Mouse (Mus musculus): Measurements from ENCODE around the gene Gm20388. TPM values are rescaled to one million over a fixed set of nuclear protein-coding genes. Genes with fewer than 3 reads are reported as not detected.
A peak's percentile ranks its signal among the peaks of the same experiment; 100 is the strongest.

The Gm20388 gene
- polyA plus RNA-seq, 1 experiment from 2014 or later, result not detected

- no peak overlapping the region for H3K27ac ChIP-seq
- H3K4me3 ChIP-seq, result no peak overlapping the region
- H3K4me1 ChIP-seq (replicated peaks), result no peaks in the 10 kb centered on the region
- H3K9ac ChIP-seq, result no peak overlapping the region
- no peak overlapping the region for H3K4me2 ChIP-seq
- ATAC-seq (replicated peaks; ENCODE audit: insufficient number of reproducible peaks, insufficient read depth, low FRiP score, low read depth), result no peak
- H3K36me3 ChIP-seq, result peaks cover 47% of the 10 kb centered on the region
- WGBS, result 88% methylated on average over 5 of the region's 5 CpGs
- no peaks in the 10 kb centered on the region for H3K27me3 ChIP-seq
- H3K9me3 ChIP-seq (replicated peaks), result no peaks in the 10 kb centered on the region
Observed at GRCm38 (mm10) chr8:124044421-124044820, 4133.8 kb downstream of the Gm20388 start.

GRCm38 (mm10) chr8:124044931-124045330 is 4134.3 kb downstream of the Gm20388 start:
- H3K27me3 ChIP-seq, result no peaks in the 10 kb centered on the region
- WGBS, result 92% methylated on average over 12 of the region's 12 CpGs
- peaks cover 47% of the 10 kb centered on the region for H3K36me3 ChIP-seq

GRCm38 (mm10) chr8:124045856-124046255 is 4135.2 kb downstream of the Gm20388 start:
- no peaks in the 10 kb centered on the region for H3K9me3 ChIP-seq (replicated peaks)
- no peaks in the 10 kb centered on the region for H3K4me1 ChIP-seq (replicated peaks)
- no peak overlapping the region for H3K27ac ChIP-seq
- no peak for ATAC-seq (replicated peaks; ENCODE audit: insufficient number of reproducible peaks, insufficient read depth, low FRiP score, low read depth)
- no peaks in the 10 kb centered on the region for H3K27me3 ChIP-seq
- WGBS, result 82% methylated on average over 8 of the region's 8 CpGs
- H3K4me2 ChIP-seq, result no peak overlapping the region
- no peak overlapping the region for H3K9ac ChIP-seq
- H3K36me3 ChIP-seq, result peaks cover 43% of the 10 kb centered on the region
- H3K4me3 ChIP-seq, result no peak overlapping the region

More at GRCm38 (mm10) chr8:124044931-124045330, 4134.3 kb downstream of the Gm20388 start:
- Histone ChIP-seq H3K27ac (no peak overlapping the region), H3K4me1 (replicated peaks) (no peaks in the 10 kb centered on the region), H3K4me2 (no peak overlapping the region), H3K9ac (no peak overlapping the region), H3K9me3 (replicated peaks) (no peaks in the 10 kb centered on the region), H3K4me3 (no peak overlapping the region)
- no peak for ATAC-seq (replicated peaks; ENCODE audit: insufficient number of reproducible peaks, insufficient read depth, low FRiP score, low read depth)

- Histone ChIP-seq H3K9ac (no peak overlapping the region), H3K27me3 (peaks cover 9% of the 10 kb centered on the region), H3K4me3 (no peak overlapping the region), H3K9me3 (replicated peaks) (no peaks in the 10 kb centered on the region), H3K36me3 (peaks cover 7% of the 10 kb centered on the region), H3K4me1 (replicated peaks) (no peaks in the 10 kb centered on the region), H3K4me2 (no peak overlapping the region), H3K27ac (no peak overlapping the region)
- ATAC-seq (replicated peaks; ENCODE audit: insufficient number of reproducible peaks, insufficient read depth, low FRiP score, low read depth), result no peak
- 22% methylated on average over 3 of the region's 3 CpGs for WGBS
Observed at GRCm38 (mm10) chr8:124052110-124052509, 4141.5 kb downstream of the Gm20388 start.

- Histone ChIP-seq H3K27ac (no peak overlapping the region), H3K4me1 (replicated peaks) (no peaks in the 10 kb centered on the region), H3K36me3 (peaks cover 4% of the 10 kb centered on the region), H3K27me3 (peaks cover 13% of the 10 kb centered on the region), H3K9ac (no peak overlapping the region), H3K4me3 (no peak overlapping the region), H3K4me2 (no peak overlapping the region), H3K9me3 (replicated peaks) (no peaks in the 10 kb centered on the region)
- ATAC-seq (replicated peaks; ENCODE audit: insufficient number of reproducible peaks, insufficient read depth, low FRiP score, low read depth), result no peak
- WGBS, result 53% methylated on average over 4 of the region's 4 CpGs
Observed at GRCm38 (mm10) chr8:124052568-124052967, 4141.9 kb downstream of the Gm20388 start.

GRCm38 (mm10) chr8:124056832-124057655 is 4146.4 kb downstream of the Gm20388 start:
- H3K4me3 ChIP-seq, result no peak overlapping the region
- no peaks in the 10 kb centered on the region for H3K36me3 ChIP-seq
- H3K4me2 ChIP-seq, result no peak overlapping the region
- 78% methylated on average over 11 of the region's 11 CpGs for WGBS
- H3K27me3 ChIP-seq, result peaks cover 13% of the 10 kb centered on the region
- H3K27ac ChIP-seq, result no peak overlapping the region
- H3K9ac ChIP-seq, result no peak overlapping the region
- no peak for ATAC-seq (replicated peaks; ENCODE audit: insufficient number of reproducible peaks, insufficient read depth, low FRiP score, low read depth)
- no peaks in the 10 kb centered on the region for H3K4me1 ChIP-seq (replicated peaks)
- H3K9me3 ChIP-seq (replicated peaks), result no peaks in the 10 kb centered on the region

- no peaks in the 10 kb centered on the region for H3K9me3 ChIP-seq (replicated peaks)
- no peak overlapping the region for H3K9ac ChIP-seq
- peaks cover 18% of the 10 kb centered on the region for H3K4me1 ChIP-seq (replicated peaks)
- H3K4me3 ChIP-seq, result no peak overlapping the region
- H3K4me2 ChIP-seq, result no peak overlapping the region
- ATAC-seq (replicated peaks; ENCODE audit: insufficient number of reproducible peaks, insufficient read depth, low FRiP score, low read depth), result peak; percentile 50; the same call in 1 of the 2 replicates
- 46% methylated on average over 4 of the region's 4 CpGs for WGBS
- H3K27ac ChIP-seq, result peak overlapping the region; percentile 38; the same call in 1 of the 2 replicates
- H3K36me3 ChIP-seq, result no peaks in the 10 kb centered on the region
- no peaks in the 10 kb centered on the region for H3K27me3 ChIP-seq
Observed at GRCm38 (mm10) chr8:124066325-124067058, 4155.9 kb downstream of the Gm20388 start.

GRCm38 (mm10) chr8:124067059-124067750 is 4156.6 kb downstream of the Gm20388 start:
- no peak for ATAC-seq (replicated peaks; ENCODE audit: insufficient number of reproducible peaks, insufficient read depth, low FRiP score, low read depth)
- no peak overlapping the region for H3K4me3 ChIP-seq
- H3K4me2 ChIP-seq, result no peak overlapping the region
- H3K4me1 ChIP-seq (replicated peaks), result peaks cover 18% of the 10 kb centered on the region
- no peaks in the 10 kb centered on the region for H3K36me3 ChIP-seq
- H3K27ac ChIP-seq, result peak overlapping the region; percentile 38; the same call in 1 of the 2 replicates
- peaks cover 6% of the 10 kb centered on the region; the same call in 1 of the 2 replicates for H3K27me3 ChIP-seq
- no peaks in the 10 kb centered on the region for H3K9me3 ChIP-seq (replicated peaks)
- WGBS, result 57% methylated on average over 4 of the region's 4 CpGs
- no peak overlapping the region for H3K9ac ChIP-seq

GRCm38 (mm10) chr8:124070363-124071324 is 4160.0 kb downstream of the Gm20388 start:
- no peak overlapping the region for H3K4me2 ChIP-seq
- 0 out of 2 replicates have a peak, but pooled peaks have one; percentile 14 for ATAC-seq (replicated peaks; ENCODE audit: insufficient number of reproducible peaks, insufficient read depth, low FRiP score, low read depth)
- peaks cover 18% of the 10 kb centered on the region for H3K4me1 ChIP-seq (replicated peaks)
- peaks cover 6% of the 10 kb centered on the region; the same call in 1 of the 2 replicates for H3K27me3 ChIP-seq
- no peak overlapping the region for H3K9ac ChIP-seq
- H3K4me3 ChIP-seq, result no peak overlapping the region
- no peaks in the 10 kb centered on the region for H3K9me3 ChIP-seq (replicated peaks)
- H3K27ac ChIP-seq, result 0 out of 2 replicates have a peak overlapping the region, but pooled peaks have one; percentile 9
- H3K36me3 ChIP-seq, result no peaks in the 10 kb centered on the region
- WGBS, result 32% methylated on average over 18 of the region's 18 CpGs

GRCm38 (mm10) chr8:124075977-124076376 is 4165.3 kb downstream of the Gm20388 start:
- Histone ChIP-seq H3K27ac (no peak overlapping the region; the same call in 1 of the 2 replicates), H3K4me2 (no peak overlapping the region), H3K4me1 (replicated peaks) (peaks cover 18% of the 10 kb centered on the region), H3K9ac (no peak overlapping the region), H3K4me3 (no peak overlapping the region), H3K9me3 (replicated peaks) (no peaks in the 10 kb centered on the region), H3K36me3 (no peaks in the 10 kb centered on the region), H3K27me3 (peaks cover 6% of the 10 kb centered on the region; the same call in 1 of the 2 replicates)
- 50% methylated on average over 8 of the region's 8 CpGs for WGBS
- ATAC-seq (replicated peaks; ENCODE audit: insufficient number of reproducible peaks, insufficient read depth, low FRiP score, low read depth), result no peak
